Comparison of ENCODE assay signal across 8 mouse cellular contexts in the genomic region with DNA sequence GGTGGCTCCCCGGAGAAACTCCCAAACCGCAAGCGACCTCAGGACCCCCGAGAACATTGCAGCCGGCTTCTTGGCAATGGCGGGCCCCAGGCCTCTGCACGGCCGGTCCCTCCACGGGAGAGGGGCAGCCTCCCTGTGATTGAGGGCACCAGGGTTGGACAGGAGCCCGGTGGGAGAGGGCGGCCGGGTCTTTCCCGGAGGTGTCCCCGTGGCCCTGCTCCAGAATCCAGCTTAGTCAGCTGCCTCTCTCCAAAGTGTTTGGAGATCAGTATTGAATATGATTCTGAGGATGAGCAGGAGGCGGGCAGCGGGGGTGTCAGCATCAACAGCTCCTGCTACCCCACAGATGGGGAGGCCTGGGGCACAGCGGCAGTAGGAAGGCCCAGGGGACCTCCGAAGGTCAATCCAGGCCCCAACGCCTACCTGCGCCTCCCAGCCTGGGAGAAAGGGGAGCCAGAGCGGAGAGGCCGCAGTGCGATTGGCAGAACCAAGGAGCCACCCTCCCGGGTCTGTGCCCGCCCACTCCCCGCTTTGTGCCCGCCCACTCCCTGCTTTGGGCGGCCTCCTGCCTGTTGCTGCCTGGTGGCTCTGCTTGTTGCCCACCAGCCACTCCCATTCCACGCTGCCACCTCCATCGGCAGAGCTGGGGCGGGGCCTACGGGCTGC. TPM values are rescaled to one million over a fixed set of nuclear protein-coding genes. Genes with fewer than 3 reads are reported as not detected.
DNase-seq lines count a peak whose midpoint lies in the region; ATAC-seq and TF ChIP-seq lines count a peak whose summit lies in the region.

No protein-coding gene starts in this region.

- peak overlapping the region; percentile 39 for H3K9ac ChIP-seq in forebrain, postnatal 0 days
- H3K9ac ChIP-seq in kidney, embryonic 14.5 days (ENCODE audit: low read depth, low read length): peak overlapping the region; percentile 63
- H3K9ac ChIP-seq in liver, embryonic 11.5 days (ENCODE audit: low read depth, low read length): peak overlapping the region; percentile 28; the same call in 1 of the 2 replicates
- H3K9ac ChIP-seq in midbrain, postnatal 0 days (replicated peaks; ENCODE audit: low read length, poor library complexity, severe bottlenecking): peak overlapping the region; percentile 46

- peak overlapping the region; percentile 53 for H3K4me2 ChIP-seq in forebrain, postnatal 0 days (ENCODE audit: low read depth)
- H3K4me2 ChIP-seq in kidney, embryonic 14.5 days (replicated peaks; ENCODE audit: low read depth, low read length): peak overlapping the region; percentile 76
- peak overlapping the region; percentile 69 for H3K4me2 ChIP-seq in liver, embryonic 11.5 days
- H3K4me2 ChIP-seq in midbrain, postnatal 0 days (ENCODE audit: low read depth, low read length, poor library complexity, severe bottlenecking): peak overlapping the region; percentile 40

- peaks cover 14% of the 10 kb centered on the region for H3K4me1 ChIP-seq in erythroblast, embryonic 14.5 days (ENCODE audit: control insufficient read depth)
- no peaks in the 10 kb centered on the region for H3K4me1 ChIP-seq in forebrain, postnatal 0 days (ENCODE audit: insufficient read depth)
- H3K4me1 ChIP-seq in kidney, embryonic 14.5 days (ENCODE audit: control insufficient read depth, insufficient read depth, low read length): peaks cover 13% of the 10 kb centered on the region
- peaks cover 16% of the 10 kb centered on the region for H3K4me1 ChIP-seq in liver, embryonic 11.5 days (replicated peaks; ENCODE audit: control insufficient read depth, insufficient read depth, low read length)
- H3K4me1 ChIP-seq in midbrain, postnatal 0 days (ENCODE audit: insufficient read depth, low read length): no peaks in the 10 kb centered on the region

- 13% methylated on average over 27 of the region's 32 CpGs for WGBS in forebrain, postnatal 0 days
- WGBS in kidney, embryonic 14.5 days: 5% methylated on average over 31 of the region's 32 CpGs
- 22% methylated on average over 32 of the region's 32 CpGs for WGBS in liver, embryonic 11.5 days
- WGBS in midbrain, postnatal 0 days: 12% methylated on average over 29 of the region's 32 CpGs

- peaks cover 19% of the 10 kb centered on the region for H3K27me3 ChIP-seq in erythroblast, embryonic 14.5 days (ENCODE audit: control insufficient read depth)
- no peaks in the 10 kb centered on the region for H3K27me3 ChIP-seq in forebrain, postnatal 0 days (ENCODE audit: insufficient read depth, low read length)
- 0 out of 2 replicates have a peak, but pooled peaks cover 3% of the 10 kb centered on the region for H3K27me3 ChIP-seq in kidney, embryonic 14.5 days (ENCODE audit: control insufficient read depth, insufficient read depth, low read length)
- H3K27me3 ChIP-seq in liver, embryonic 11.5 days (replicated peaks; ENCODE audit: control insufficient read depth, insufficient read depth, low read length): 0 out of 2 replicates have a peak, but pooled peaks cover 2% of the 10 kb centered on the region
- no peaks in the 10 kb centered on the region for H3K27me3 ChIP-seq in midbrain, postnatal 0 days (ENCODE audit: insufficient read depth, low read length)

- H3K9me3 ChIP-seq in erythroblast, embryonic 14.5 days (ENCODE audit: control insufficient read depth, low read length): no peaks in the 10 kb centered on the region
- H3K9me3 ChIP-seq in forebrain, postnatal 0 days (ENCODE audit: low read length): no peaks in the 10 kb centered on the region
- H3K9me3 ChIP-seq in kidney, embryonic 14.5 days (ENCODE audit: control insufficient read depth, low read length): no peaks in the 10 kb centered on the region
- H3K9me3 ChIP-seq in liver, embryonic 11.5 days (ENCODE audit: control insufficient read depth, low read length): no peaks in the 10 kb centered on the region
- H3K9me3 ChIP-seq in midbrain, postnatal 0 days (ENCODE audit: low read length): no peaks in the 10 kb centered on the region

- H3K27ac ChIP-seq in forebrain, postnatal 0 days (ENCODE audit: low read depth, low read length): no peak overlapping the region
- H3K27ac ChIP-seq in kidney, embryonic 14.5 days (ENCODE audit: low read depth, low read length): no peak overlapping the region
- H3K27ac ChIP-seq in liver, embryonic 11.5 days (ENCODE audit: low read depth, low read length): no peak overlapping the region
- no peak overlapping the region for H3K27ac ChIP-seq in midbrain, postnatal 0 days (ENCODE audit: low read depth, low read length)

- H3K4me3 ChIP-seq in erythroblast, embryonic 14.5 days (replicated peaks): peak overlapping the region; percentile 38
- peak overlapping the region; percentile 23 for H3K4me3 ChIP-seq in forebrain, postnatal 0 days (ENCODE audit: low read depth, low read length)
- H3K4me3 ChIP-seq in kidney, embryonic 14.5 days (ENCODE audit: low read length): peak overlapping the region; percentile 39
- H3K4me3 ChIP-seq in liver, embryonic 11.5 days (ENCODE audit: low read depth, low read length): peak overlapping the region; percentile 39
- H3K4me3 ChIP-seq in midbrain, postnatal 0 days (ENCODE audit: low read depth, low read length): peak overlapping the region; percentile 10

- ATAC-seq in erythroblast, adult 5-6 weeks (replicated peaks; ENCODE audit: low FRiP score, poor library complexity, severe bottlenecking): no peak
- ATAC-seq in forebrain, postnatal 0 days: peak; percentile 85
- ATAC-seq in kidney, embryonic 14.5 days (ENCODE audit: low FRiP score, low TSS enrichment): peak; percentile 94
- ATAC-seq in liver, embryonic 11.5 days (replicated peaks; ENCODE audit: low FRiP score): peak; percentile 71
- 0 out of 2 replicates have a peak, but pooled peaks have one; percentile 39 for ATAC-seq in midbrain, postnatal 0 days (ENCODE audit: low FRiP score)

- H3K36me3 ChIP-seq in erythroblast, embryonic 14.5 days (ENCODE audit: control insufficient read depth): no peaks in the 10 kb centered on the region
- peaks cover 53% of the 10 kb centered on the region for H3K36me3 ChIP-seq in forebrain, postnatal 0 days (ENCODE audit: insufficient read depth)
- no peaks in the 10 kb centered on the region for H3K36me3 ChIP-seq in kidney, embryonic 14.5 days (ENCODE audit: control insufficient read depth, insufficient read depth, low read length)
- H3K36me3 ChIP-seq in liver, embryonic 11.5 days (ENCODE audit: control insufficient read depth, insufficient read depth, low read length): no peaks in the 10 kb centered on the region
- peaks cover 64% of the 10 kb centered on the region for H3K36me3 ChIP-seq in midbrain, postnatal 0 days (ENCODE audit: insufficient read depth, low read length)

- DNase-seq in cerebellum, adult 18-20 months: peak; percentile 84 to 90
- DNase-seq in forebrain, postnatal 0 days: peak; percentile 51
- peak; percentile 72 for DNase-seq in liver, embryonic 11.5 days (ENCODE audit: low spot score)
- peak; percentile 60 for DNase-seq in midbrain, postnatal 0 days (ENCODE audit: low spot score)
- peak; percentile 55 for DNase-seq in thymus, postnatal 14 days

- no peak for TF ChIP-seq CTCF in forebrain, postnatal 0 days (IDR thresholded peaks at IDR 0.05; ENCODE audit: low read depth)
- no peak for TF ChIP-seq CTCF in midbrain, postnatal 0 days (IDR thresholded peaks at IDR 0.05)

RNA-seq across cellular contexts. Expression of gene Mpo, which starts 15.1 kb away (rescaled TPM):
- 3.6 and 4.5 TPM in 2 replicates for polyA plus RNA-seq in erythroblast, embryonic 14.5 days (2012)
- 1,764 and 1,778 TPM in 2 replicates for total RNA-seq in erythroblast, adult 5-6 weeks (2015; ENCODE audit: low replicate concordance)
- total RNA-seq in erythroblast, adult 5-6 weeks (2017; ENCODE audit: low replicate concordance): 605 and 1,001 TPM in 2 replicates
- 0.33 and 0.46 TPM in 2 replicates for total RNA-seq in forebrain, postnatal 0 days (2014; rRNA removed)
- 0.21 TPM in 1 of 2 replicates, not detected in the other for polyA plus RNA-seq in forebrain, postnatal 0 days (2015; fragmentation: Nextera tagmentation; extraction: Ambion mirVana)
- 0.41 TPM in 1 of 2 replicates, not detected in the other for polyA plus RNA-seq in kidney, embryonic 14.5 days (2014; fragmentation: Nextera tagmentation; extraction: Ambion mirVana)
- 190 and 206 TPM in 2 replicates for polyA plus RNA-seq in liver, embryonic 11.5 days (2014; fragmentation: Nextera tagmentation; extraction: Ambion mirVana)
- 0.19 TPM in 1 of 2 replicates, not detected in the other for total RNA-seq in midbrain, postnatal 0 days (2014; rRNA removed)
- polyA plus RNA-seq in midbrain, postnatal 0 days (2015; fragmentation: Nextera tagmentation; extraction: Ambion mirVana): 0.20 TPM in 1 of 2 replicates, not detected in the other

RNA-seq across cellular contexts. Expression of gene Tspoap1, which starts 17.9 kb away (rescaled TPM):
- polyA plus RNA-seq in erythroblast, embryonic 14.5 days (2012): 0.47 and 0.71 TPM in 2 replicates
- 4.2 and 5.4 TPM in 2 replicates for total RNA-seq in erythroblast, adult 5-6 weeks (2015; ENCODE audit: low replicate concordance)
- 5.4 and 16.6 TPM in 2 replicates for total RNA-seq in erythroblast, adult 5-6 weeks (2017; ENCODE audit: low replicate concordance)
- total RNA-seq in forebrain, postnatal 0 days (2014; rRNA removed): 119 and 199 TPM in 2 replicates
- 10.5 and 20.1 TPM in 2 replicates for polyA plus RNA-seq in forebrain, postnatal 0 days (2015; fragmentation: Nextera tagmentation; extraction: Ambion mirVana)
- polyA plus RNA-seq in kidney, embryonic 14.5 days (2014; fragmentation: Nextera tagmentation; extraction: Ambion mirVana): 3.0 and 4.2 TPM in 2 replicates
- polyA plus RNA-seq in liver, embryonic 11.5 days (2014; fragmentation: Nextera tagmentation; extraction: Ambion mirVana): 7.7 and 9.3 TPM in 2 replicates
- 206 and 215 TPM in 2 replicates for total RNA-seq in midbrain, postnatal 0 days (2014; rRNA removed)
- 47.3 and 57.8 TPM in 2 replicates for polyA plus RNA-seq in midbrain, postnatal 0 days (2015; fragmentation: Nextera tagmentation; extraction: Ambion mirVana)

RNA-seq across cellular contexts. Expression of gene Supt4a, which starts 40.9 kb away (rescaled TPM):
- 4.3 and 5.5 TPM in 2 replicates for polyA plus RNA-seq in erythroblast, embryonic 14.5 days (2012)
- total RNA-seq in erythroblast, adult 5-6 weeks (2015; ENCODE audit: low replicate concordance): 133 and 166 TPM in 2 replicates
- 103 and 121 TPM in 2 replicates for total RNA-seq in erythroblast, adult 5-6 weeks (2017; ENCODE audit: low replicate concordance)
- 64.9 and 78.5 TPM in 2 replicates for total RNA-seq in forebrain, postnatal 0 days (2014; rRNA removed)
- 141 and 159 TPM in 2 replicates for polyA plus RNA-seq in forebrain, postnatal 0 days (2015; fragmentation: Nextera tagmentation; extraction: Ambion mirVana)
- 188 and 200 TPM in 2 replicates for polyA plus RNA-seq in kidney, embryonic 14.5 days (2014; fragmentation: Nextera tagmentation; extraction: Ambion mirVana)
- polyA plus RNA-seq in liver, embryonic 11.5 days (2014; fragmentation: Nextera tagmentation; extraction: Ambion mirVana): 233 and 240 TPM in 2 replicates
- total RNA-seq in midbrain, postnatal 0 days (2014; rRNA removed): 47.8 and 55.4 TPM in 2 replicates
- polyA plus RNA-seq in midbrain, postnatal 0 days (2015; fragmentation: Nextera tagmentation; extraction: Ambion mirVana): 122 and 128 TPM in 2 replicates

RNA-seq across cellular contexts. Expression of gene Lpo, which starts 49.9 kb away (rescaled TPM):
- not detected in 2 replicates for polyA plus RNA-seq in erythroblast, embryonic 14.5 days (2012)
- not detected in 2 replicates for total RNA-seq in erythroblast, adult 5-6 weeks (2015; ENCODE audit: low replicate concordance)
- not detected in 2 replicates for total RNA-seq in erythroblast, adult 5-6 weeks (2017; ENCODE audit: low replicate concordance)
- 0.46 and 1.1 TPM in 2 replicates for total RNA-seq in forebrain, postnatal 0 days (2014; rRNA removed)
- 0.62 and 1.3 TPM in 2 replicates for polyA plus RNA-seq in forebrain, postnatal 0 days (2015; fragmentation: Nextera tagmentation; extraction: Ambion mirVana)
- 0.10 TPM in 1 of 2 replicates, not detected in the other for polyA plus RNA-seq in kidney, embryonic 14.5 days (2014; fragmentation: Nextera tagmentation; extraction: Ambion mirVana)
- polyA plus RNA-seq in liver, embryonic 11.5 days (2014; fragmentation: Nextera tagmentation; extraction: Ambion mirVana): not detected in 2 replicates
- 1.5 and 2.5 TPM in 2 replicates for total RNA-seq in midbrain, postnatal 0 days (2014; rRNA removed)
- polyA plus RNA-seq in midbrain, postnatal 0 days (2015; fragmentation: Nextera tagmentation; extraction: Ambion mirVana): 3.8 and 4.0 TPM in 2 replicates

Comparison
In these comparisons a context has a peak if more than half of its experiments do, and no peak if none do; other contexts are left out.
1. RNA of gene Mpo, which starts 15.1 kb away (polyA plus RNA-seq): 190 to 206 TPM in liver, embryonic 11.5 days; 3.6 to 4.5 TPM in erythroblast, embryonic 14.5 days, 0.41 TPM in kidney, embryonic 14.5 days, 0.21 TPM in forebrain, postnatal 0 days and 0.20 TPM in midbrain, postnatal 0 days; every median in the first group is over 10 times any median in the second.
2. RNA of gene Supt4a, which starts 40.9 kb away (polyA plus RNA-seq): 233 to 240 TPM in liver, embryonic 11.5 days, 188 to 200 TPM in kidney, embryonic 14.5 days, 141 to 159 TPM in forebrain, postnatal 0 days and 122 to 128 TPM in midbrain, postnatal 0 days; 4.3 to 5.5 TPM in erythroblast, embryonic 14.5 days; every median in the first group is over 10 times any median in the second.
3. Peak in every context shown above with its lines, with median percentiles within 50 percentile points of each other: H3K4me3 ChIP-seq, DNase-seq, H3K4me2 ChIP-seq and H3K9ac ChIP-seq.